Mouse (Mus musculus) liver, postnatal 0 days (tissue): ENCODE measurements at regions not wholly inside any gene's neighbourhood (a gene's known extent, or its start where the extent isn't known, plus 50 kb on each side); places are given as distances from the start of the nearest gene placed in this dataset.

Experiments
- CTCF ChIP-seq: sonication (generic); IDR thresholded peaks from 2 replicates; pipeline ENCODE4 v1.5.1; 2016; ENCODE audit warnings: antibody characterized with exemption, low read depth
- EP300 ChIP-seq: IDR thresholded peaks from 2 replicates; pipeline ENCODE4 v1.6.1; 2016; ENCODE audit warnings: antibody characterized with exemption, low read depth, mild to moderate bottlenecking

- TF ChIP-seq CTCF = no peak
- TF ChIP-seq EP300 = no peak
These were observed 458.7 kb downstream of the Fut8 start for GRCm38 (mm10) chr12:77696662-77697061.
